8 mouse cellular contexts compared by ENCODE assay signal in the genomic region with DNA sequence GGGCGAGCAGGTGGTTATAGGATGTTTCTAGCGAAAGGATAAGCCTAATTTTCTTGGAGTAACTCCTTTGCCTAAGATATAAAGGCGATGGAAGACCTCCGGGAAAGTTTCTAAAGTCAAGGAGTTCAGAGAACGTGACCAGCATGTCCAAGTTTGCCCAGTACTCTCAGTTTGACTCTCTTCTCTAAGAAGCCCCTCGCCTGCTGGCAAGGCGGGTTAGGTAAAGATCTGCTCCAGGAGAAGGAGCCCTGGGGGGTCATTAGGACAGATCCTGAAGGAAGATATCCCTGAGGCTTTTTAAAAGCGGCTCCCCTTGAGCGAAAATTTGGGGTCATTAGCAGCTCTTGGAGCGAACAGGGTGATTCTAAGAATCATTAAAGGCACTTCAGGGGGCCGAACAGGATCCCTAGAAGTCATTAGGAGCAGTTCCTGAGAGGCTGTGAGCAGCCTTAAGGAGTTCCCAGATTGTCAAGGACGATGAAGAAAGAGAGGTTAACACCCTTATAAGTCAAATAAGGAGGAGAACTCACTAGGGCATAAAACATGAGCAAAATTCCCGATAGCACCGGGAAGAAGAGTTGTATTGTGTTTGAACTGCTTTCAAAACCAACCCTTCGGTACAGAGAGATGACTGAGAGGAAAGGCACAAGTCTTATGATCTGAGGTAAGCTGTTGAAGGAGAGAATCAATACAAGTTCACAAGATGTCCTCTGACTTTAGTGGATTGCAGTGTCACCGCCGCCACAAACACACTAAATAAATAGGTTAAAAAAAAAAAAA. TPM values are rescaled to one million over a fixed set of nuclear protein-coding genes. Genes with fewer than 3 reads are reported as not detected.
DNase-seq lines count a peak whose midpoint lies in the region; ATAC-seq and TF ChIP-seq lines count a peak whose summit lies in the region.

No protein-coding gene starts in this region.

- peak overlapping the region; percentile 70 for H3K9ac ChIP-seq in kidney, embryonic 16.5 days (replicated peaks; ENCODE audit: low read length)
- peak overlapping the region; percentile 64 for H3K9ac ChIP-seq in heart, postnatal 0 days (replicated peaks; ENCODE audit: low read depth, low read length)

- H3K4me2 ChIP-seq in kidney, embryonic 16.5 days (replicated peaks; ENCODE audit: low read depth, low read length): peak overlapping the region; percentile 75
- H3K4me2 ChIP-seq in heart, postnatal 0 days (ENCODE audit: low read depth, low read length): peak overlapping the region; percentile 76

- no peak for DNase-seq in kidney, adult 11 months
- DNase-seq in heart, postnatal 0 days (ENCODE audit: low spot score): no peak
- no peak for DNase-seq in layer of hippocampus, postnatal 25 days (ENCODE audit: extremely low spot score in 1 of 2, low spot score in 1 of 2)
- no peak for DNase-seq in urinary bladder, postnatal 4 days (ENCODE audit: low spot score in 2 of 2)

- H3K4me1 ChIP-seq in kidney, embryonic 16.5 days (ENCODE audit: insufficient read depth, low read length): peaks cover 16% of the 10 kb centered on the region
- peaks cover 1% of the 10 kb centered on the region; the same call in 1 of the 2 replicates for H3K4me1 ChIP-seq in bone marrow, adult 2 months (ENCODE audit: control insufficient read depth, insufficient read depth, low read length)
- H3K4me1 ChIP-seq in heart, postnatal 0 days (ENCODE audit: control insufficient read depth, insufficient read depth): peaks cover 4% of the 10 kb centered on the region

- no peak for ATAC-seq in kidney, embryonic 16.5 days (ENCODE audit: low FRiP score, low TSS enrichment)
- ATAC-seq in heart, postnatal 0 days (ENCODE audit: insufficient read depth, low read depth): no peak
- ATAC-seq in monocyte, adult 5-6 weeks (replicated peaks; ENCODE audit: insufficient number of reproducible peaks, low FRiP score, low TSS enrichment, poor library complexity, severe bottlenecking): no peak

- TF ChIP-seq POLR2A in bone marrow, adult 2 months (IDR thresholded peaks at IDR 0.05; ENCODE audit: borderline replicate concordance, control insufficient read depth, low read depth, low read length): no peak

- TF ChIP-seq EP300 in heart, postnatal 0 days (IDR thresholded peaks at IDR 0.05; ENCODE audit: low read depth): no peak

- H3K4me3 ChIP-seq in kidney, embryonic 16.5 days (ENCODE audit: low read length): peak overlapping the region; percentile 65
- H3K4me3 ChIP-seq in bone marrow, adult 2 months (replicated peaks; ENCODE audit: control insufficient read depth, low read depth, low read length): peak overlapping the region; percentile 85
- peak overlapping the region; percentile 74 for H3K4me3 ChIP-seq in heart, postnatal 0 days (ENCODE audit: low read depth, low read length)
- peak overlapping the region; percentile 86 for H3K4me3 ChIP-seq in macrophage (ENCODE audit: inconsistent target)

- 9% methylated on average over 17 of the region's 17 CpGs for WGBS in kidney, embryonic 16.5 days
- 18% methylated on average over 17 of the region's 17 CpGs for WGBS in bone marrow, adult 2 months
- WGBS in heart, postnatal 0 days: 12% methylated on average over 17 of the region's 17 CpGs
- WGBS in macrophage (ENCODE audit: missing documents): 16% methylated on average over 17 of the region's 17 CpGs

- no peak for TF ChIP-seq CTCF in bone marrow, adult 2 months (IDR thresholded peaks at IDR 0.05; ENCODE audit: control insufficient read depth, insufficient read depth, low read length)
- TF ChIP-seq CTCF in heart, postnatal 0 days (IDR thresholded peaks at IDR 0.05; ENCODE audit: low read depth): no peak

- H3K27ac ChIP-seq in kidney, embryonic 16.5 days (ENCODE audit: low read length): peak overlapping the region; percentile 83
- H3K27ac ChIP-seq in bone marrow, adult 2 months (ENCODE audit: control insufficient read depth, insufficient read depth, low read depth, low read length, poor library complexity): peak overlapping the region; percentile 94
- peak overlapping the region; percentile 88 for H3K27ac ChIP-seq in heart, postnatal 0 days (ENCODE audit: low read depth)
- peak overlapping the region; percentile 96 for H3K27ac ChIP-seq in macrophage

- peaks cover 23% of the 10 kb centered on the region for H3K79me2 ChIP-seq in macrophage (ENCODE audit: inconsistent target)

- H3K9me3 ChIP-seq in kidney, embryonic 16.5 days (ENCODE audit: low read length): no peaks in the 10 kb centered on the region
- H3K9me3 ChIP-seq in heart, postnatal 0 days (replicated peaks; ENCODE audit: control insufficient read depth, low read length): no peaks in the 10 kb centered on the region

- H3K27me3 ChIP-seq in kidney, embryonic 16.5 days (ENCODE audit: insufficient read depth, low read length): no peaks in the 10 kb centered on the region
- H3K27me3 ChIP-seq in heart, postnatal 0 days (ENCODE audit: control insufficient read depth, insufficient read depth, low read length): no peaks in the 10 kb centered on the region

- H3K36me3 ChIP-seq in kidney, embryonic 16.5 days (ENCODE audit: insufficient read depth, low read length): peaks cover 15% of the 10 kb centered on the region
- H3K36me3 ChIP-seq in heart, postnatal 0 days (replicated peaks; ENCODE audit: control insufficient read depth, insufficient read depth, low read length): peaks cover 19% of the 10 kb centered on the region
- peaks cover 16% of the 10 kb centered on the region for H3K36me3 ChIP-seq in macrophage (ENCODE audit: inconsistent target)

RNA-seq across cellular contexts. Expression of a gene that starts 0.6 kb away (rescaled TPM):
- polyA plus RNA-seq in kidney, embryonic 16.5 days (2015; fragmentation: Nextera tagmentation; extraction: Ambion mirVana): 40.5 and 40.9 TPM in 2 replicates
- polyA plus RNA-seq in bone marrow, adult 2 months (2011; ENCODE audit: insufficient read depth, insufficient read length, low replicate concordance, missing spikeins): 25.6 and 36.5 TPM in 2 replicates
- total RNA-seq in heart, postnatal 0 days (2014; rRNA removed; ENCODE audit: low replicate concordance): 30.0 and 45.5 TPM in 2 replicates
- polyA plus RNA-seq in heart, postnatal 0 days (2015; fragmentation: Nextera tagmentation; extraction: Ambion mirVana): 15.3 and 17.8 TPM in 2 replicates
- 100 to 1,000 TPM in 24 of 26 experiments, 10 to 100 TPM in 2; 84.4 to 248 (median 147) TPM for total RNA-seq in macrophage (2018; cell fraction: chromatin; rRNA removed)
- total RNA-seq in macrophage (2018; cell fraction: cytosol; rRNA removed): 10 to 100 TPM; 21.2 to 53.3 (median 34.1) TPM
- 100 to 1,000 TPM in 7 of 26 experiments, 10 to 100 TPM in 19; 67.4 to 128 (median 85.3) TPM for total RNA-seq in macrophage (2018; cell fraction: nucleus; rRNA removed)
- 21.9 to 31.1 TPM (median 25.1 TPM) in 3 replicates for polyA plus RNA-seq in macrophage (2018)
- total RNA-seq in layer of hippocampus, postnatal 25 days (2021): 10 to 100 TPM; 45.4 to 48.1 TPM
- total RNA-seq in monocyte, adult 5-6 weeks (2017): 43.8 to 59.4 TPM (median 48.6 TPM) in 3 replicates

RNA-seq across cellular contexts. Expression of a gene that starts 45.8 kb away (rescaled TPM):
- polyA plus RNA-seq in kidney, embryonic 16.5 days (2015; fragmentation: Nextera tagmentation; extraction: Ambion mirVana): 8.7 and 9.2 TPM in 2 replicates
- 5.9 and 6.8 TPM in 2 replicates for polyA plus RNA-seq in bone marrow, adult 2 months (2011; ENCODE audit: insufficient read depth, insufficient read length, low replicate concordance, missing spikeins)
- 37.0 and 44.5 TPM in 2 replicates for total RNA-seq in heart, postnatal 0 days (2014; rRNA removed; ENCODE audit: low replicate concordance)
- 6.7 and 8.2 TPM in 2 replicates for polyA plus RNA-seq in heart, postnatal 0 days (2015; fragmentation: Nextera tagmentation; extraction: Ambion mirVana)
- total RNA-seq in macrophage (2018; cell fraction: chromatin; rRNA removed): 100 to 1,000 TPM in 1 of 26 experiments, 10 to 100 TPM in 25; 10.2 to 123 (median 15.4) TPM
- total RNA-seq in macrophage (2018; cell fraction: cytosol; rRNA removed): 10 to 100 TPM in 21 of 26 experiments, 1 to 10 TPM in 5; 7.7 to 18.0 (median 11.6) TPM
- 10 to 100 TPM in 23 of 26 experiments, 1 to 10 TPM in 3; 8.1 to 36.8 (median 15.2) TPM for total RNA-seq in macrophage (2018; cell fraction: nucleus; rRNA removed)
- polyA plus RNA-seq in macrophage (2018): 10.8 to 15.7 TPM (median 11.3 TPM) in 3 replicates
- 10 to 100 TPM; 43.0 to 46.6 TPM for total RNA-seq in layer of hippocampus, postnatal 25 days (2021)
- total RNA-seq in monocyte, adult 5-6 weeks (2017): 2.3 to 4.7 TPM (median 3.3 TPM) in 3 replicates
